Mouse (Mus musculus) intestine, postnatal 0 days (tissue): ENCODE results near the gene Lrrfip1. TPM values are rescaled to one million over a fixed set of nuclear protein-coding genes. Genes with fewer than 3 reads are reported as not detected.

Experiments
- ATAC-seq: fragments of 200-750 bp; cut with Nextera tagmentation; 2 replicates; pipeline ENCODE4 v1.8.0; 2017; ENCODE audit warnings: mild to moderate bottlenecking, moderate TSS enrichment, moderate library complexity
- H3K27ac ChIP-seq: fragments of 300-500 bp; sonication (generic); 2 replicates; pipeline ENCODE4 v1.5.1; 2014; ENCODE audit warnings: mild to moderate bottlenecking, low read depth, low read length, moderate library complexity
- H3K27me3 ChIP-seq: fragments of 300-500 bp; sonication (generic); replicated peaks from 2 replicates; pipeline ENCODE4 v1.6.1; 2014; ENCODE audit warnings: low read length, mixed read lengths; ENCODE audit not compliant: control insufficient read depth, insufficient read depth
- H3K36me3 ChIP-seq: fragments of 300-500 bp; sonication (generic); 2 replicates; pipeline ENCODE4 v1.6.1; 2014; ENCODE audit warnings: mild to moderate bottlenecking, moderate library complexity; ENCODE audit not compliant: control insufficient read depth, insufficient read depth
- H3K4me1 ChIP-seq: fragments of 300-500 bp; sonication (generic); replicated peaks from 2 replicates; pipeline ENCODE4 v1.6.1; 2014; ENCODE audit warnings: antibody characterized with exemption, low read length, mixed read lengths; ENCODE audit not compliant: control insufficient read depth, insufficient read depth
- H3K4me2 ChIP-seq: fragments of 300-500 bp; sonication (generic); replicated peaks from 2 replicates; pipeline ENCODE4 v1.6.1; 2014; ENCODE audit warnings: low read depth, mild to moderate bottlenecking, moderate library complexity
- H3K4me3 ChIP-seq: fragments of 300-500 bp; sonication (generic); 2 replicates; pipeline ENCODE4 v1.5.1; 2014; ENCODE audit warnings: low read depth, low read length
- H3K9ac ChIP-seq: fragments of 300-500 bp; sonication (generic); 2 replicates; pipeline ENCODE4 v1.6.1; 2014; ENCODE audit warnings: mild to moderate bottlenecking, low read depth, low read length
- H3K9me3 ChIP-seq: fragments of 300-500 bp; sonication (generic); 2 replicates; pipeline ENCODE4 v1.6.1; 2016; ENCODE audit warnings: mixed run types; ENCODE audit not compliant: control insufficient read depth
- CTCF ChIP-seq: sonication (generic); IDR thresholded peaks from 2 replicates; pipeline ENCODE4 v1.5.1; 2016; ENCODE audit warnings: low read depth, mild to moderate bottlenecking, control low read depth, antibody characterized with exemption, moderate library complexity
- whole genome bisulfite sequencing: fragments of 180-500 bp; shearing (Covaris S2); extraction: QIAGEN DNeasy Blood & Tissue Kit; methylation state at CpG from one replicate; pipeline ENCODE4 v1.1.7; 2014; 5-methylcytosine and 5-hydroxymethylcytosine counted together
- polyA plus RNA-seq: library from polyadenylated mRNA; unstranded; fragments of >200 nt; fragmentation: Nextera tagmentation; extraction: Ambion mirVana; gene quantifications from 2 replicates; pipeline ENCODE4 v1.2.1, GENCODE M21; 2015

Gene Lrrfip1
- polyA plus RNA-seq, 1 experiment from 2014 or later = 79.2 TPM

DNA sequence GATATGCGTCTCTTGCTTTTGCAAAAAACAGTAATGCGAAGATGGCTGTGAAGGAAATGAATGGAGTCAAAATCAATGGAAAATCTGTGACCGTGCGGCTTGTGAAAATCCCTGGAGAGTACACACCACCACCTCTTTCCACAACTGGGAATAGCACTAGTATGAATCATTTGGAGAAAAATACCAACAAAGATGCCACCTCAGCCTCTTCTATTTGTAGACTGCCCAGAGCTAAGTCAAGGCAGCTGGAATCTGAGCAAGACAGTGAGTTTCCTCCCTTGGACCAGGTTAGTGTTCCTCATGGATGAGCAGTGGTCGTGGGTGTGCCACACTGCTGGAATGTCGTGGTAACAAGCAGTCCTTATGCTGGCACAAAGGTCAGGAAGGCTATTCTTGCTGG lies 168.3 kb downstream of the Lrrfip1 start:
- Histone ChIP-seq H3K27ac (no peak overlapping the region), H3K4me2 (no peak overlapping the region), H3K27me3 (no peaks in the 10 kb centered on the region), H3K36me3 (no peaks in the 10 kb centered on the region), H3K9ac (no peak overlapping the region), H3K9me3 (no peaks in the 10 kb centered on the region), H3K4me3 (no peak overlapping the region), H3K4me1 (no peaks in the 10 kb centered on the region)
- WGBS = 72% methylated on average over 6 of the region's 6 CpGs
- no peak for TF ChIP-seq CTCF
- no peak for ATAC-seq

DNA sequence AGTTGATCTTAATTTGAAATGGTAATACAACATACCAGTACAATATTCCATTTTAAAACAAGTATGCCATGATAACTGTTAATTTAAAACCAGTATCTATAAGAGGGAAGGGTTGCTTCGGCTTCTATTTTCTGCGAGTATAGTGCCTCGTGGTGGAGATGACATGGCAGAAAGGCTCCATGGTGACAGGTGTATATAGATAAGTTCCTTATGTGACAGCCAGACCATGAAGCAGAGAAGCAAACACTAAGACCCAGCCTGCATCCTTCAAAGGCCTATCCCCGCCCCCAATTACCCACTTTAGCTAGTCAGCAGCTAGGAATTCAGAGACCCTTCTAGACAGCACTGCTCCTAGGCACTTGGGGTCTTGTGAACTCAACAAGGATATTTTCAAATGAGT lies 170.6 kb downstream of the Lrrfip1 start:
- Histone ChIP-seq H3K27me3 (no peaks in the 10 kb centered on the region), H3K9ac (no peak overlapping the region), H3K27ac (no peak overlapping the region), H3K9me3 (no peaks in the 10 kb centered on the region), H3K4me3 (no peak overlapping the region), H3K4me1 (no peaks in the 10 kb centered on the region), H3K4me2 (no peak overlapping the region), H3K36me3 (no peaks in the 10 kb centered on the region)
- no peak for TF ChIP-seq CTCF
- WGBS = 79% methylated on average over 4 of the region's 4 CpGs
- no peak for ATAC-seq

DNA sequence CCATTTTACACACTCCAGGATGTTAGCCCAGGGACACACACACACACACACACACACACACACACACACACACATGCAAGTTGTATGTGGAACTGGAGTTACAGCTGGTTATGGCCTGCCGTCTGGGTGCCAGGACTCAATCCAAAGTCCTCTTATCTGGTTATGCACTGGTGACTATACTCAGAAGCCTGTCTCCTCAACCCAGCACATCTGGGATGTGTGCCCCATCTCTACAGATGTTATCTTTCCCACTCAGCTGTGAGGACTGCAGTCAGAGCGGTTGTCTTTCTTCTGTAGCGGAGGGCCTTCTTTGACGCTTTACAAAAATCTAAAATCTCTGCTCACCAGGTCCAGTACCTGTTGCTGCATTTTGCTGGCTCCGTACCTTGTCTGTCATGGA lies 176.3 kb downstream of the Lrrfip1 start:
- Histone ChIP-seq H3K27me3 (peaks cover under 1% of the 10 kb centered on the region; the same call in 1 of the 2 replicates), H3K27ac (no peak overlapping the region), H3K4me1 (no peaks in the 10 kb centered on the region), H3K9me3 (no peaks in the 10 kb centered on the region), H3K4me3 (no peak overlapping the region), H3K36me3 (no peaks in the 10 kb centered on the region), H3K9ac (no peak overlapping the region), H3K4me2 (no peak overlapping the region)
- ATAC-seq = no peak
- TF ChIP-seq CTCF = no peak
- WGBS = 90% methylated on average over 5 of the region's 5 CpGs

GRCm38 (mm10) chr1:91176026-91176425 lies 177.5 kb downstream of the Lrrfip1 start:
- no peak overlapping the region for H3K27ac ChIP-seq
- no peak overlapping the region for H3K4me2 ChIP-seq
- H3K27me3 ChIP-seq = peaks cover 10% of the 10 kb centered on the region; the same call in 1 of the 2 replicates
- TF ChIP-seq CTCF = no peak
- no peak for ATAC-seq
- no peaks in the 10 kb centered on the region for H3K36me3 ChIP-seq
- WGBS = 41% methylated on average over 3 of the region's 3 CpGs
- H3K9me3 ChIP-seq = no peaks in the 10 kb centered on the region
- H3K9ac ChIP-seq = no peak overlapping the region
- H3K4me3 ChIP-seq = no peak overlapping the region
- H3K4me1 ChIP-seq = no peaks in the 10 kb centered on the region

DNA sequence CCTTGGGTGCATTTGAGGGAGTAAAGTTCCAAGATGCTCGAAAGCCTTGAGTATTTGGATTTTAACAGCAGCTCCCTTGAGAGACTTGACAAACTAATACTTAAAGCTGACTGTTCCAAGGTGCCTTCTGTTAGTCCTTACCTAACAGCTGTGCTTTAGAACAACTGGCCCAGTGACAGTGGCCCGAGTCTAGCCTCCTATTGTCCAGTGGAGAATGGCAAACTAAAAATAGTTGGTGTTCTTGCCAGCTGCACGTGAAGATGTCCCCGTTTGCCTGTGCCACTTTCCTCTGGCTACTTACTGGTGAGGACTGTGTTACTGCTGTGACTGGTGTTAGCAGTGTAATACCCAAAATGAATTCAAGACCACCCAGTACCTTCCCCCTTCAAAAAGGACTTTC lies 178.3 kb downstream of the Lrrfip1 start:
- H3K9ac ChIP-seq = no peak overlapping the region
- ATAC-seq = no peak
- no peak overlapping the region for H3K4me3 ChIP-seq
- H3K4me2 ChIP-seq = no peak overlapping the region
- no peak for TF ChIP-seq CTCF
- WGBS = 77% methylated on average over 4 of the region's 4 CpGs
- peaks cover 10% of the 10 kb centered on the region; the same call in 1 of the 2 replicates for H3K27me3 ChIP-seq
- no peak overlapping the region for H3K27ac ChIP-seq
- H3K36me3 ChIP-seq = no peaks in the 10 kb centered on the region
- H3K9me3 ChIP-seq = no peaks in the 10 kb centered on the region
- no peaks in the 10 kb centered on the region for H3K4me1 ChIP-seq

Other genes starting within 250 kb of the Lrrfip1 start
- 31.5 and 33.3 TPM in 2 replicates for gene Col6a3, start 154.8 kb upstream of the Lrrfip1 start, polyA plus RNA-seq
- 3.0 and 3.4 TPM in 2 replicates for gene Mlph, start 83.7 kb upstream of the Lrrfip1 start, polyA plus RNA-seq
- gene Prlh, start 45.6 kb upstream of the Lrrfip1 start, polyA plus RNA-seq = not detected in 2 replicates
- 75.4 and 93.3 TPM in 2 replicates for gene Rab17, start 29.1 kb upstream of the Lrrfip1 start, polyA plus RNA-seq
- gene Rbm44, start 146.4 kb downstream of the Lrrfip1 start, polyA plus RNA-seq = 0.13 and 0.52 TPM in 2 replicates
- 16.1 and 16.5 TPM in 2 replicates for gene Ramp1, start 181.1 kb downstream of the Lrrfip1 start, polyA plus RNA-seq